In the genomic region with DNA sequence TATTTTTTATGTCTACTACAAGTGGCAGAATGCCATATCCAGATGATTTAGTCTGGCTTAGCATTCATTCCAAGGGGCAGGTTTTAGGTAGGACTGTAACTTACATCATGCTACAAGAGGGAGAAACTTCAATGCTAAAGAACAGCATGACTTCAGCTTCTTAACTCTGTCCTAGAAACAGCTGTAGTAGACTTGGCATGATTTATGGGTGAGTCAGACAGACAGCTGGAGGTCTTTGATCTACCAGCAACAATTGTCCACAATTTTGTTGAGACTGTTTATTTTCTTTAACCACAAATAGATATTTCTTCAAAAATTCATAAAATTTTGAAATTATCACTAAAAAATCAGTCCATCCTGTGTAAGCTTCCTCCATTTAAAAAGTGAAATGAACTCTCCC, we compare ENCODE assay signal across 25 mouse cellular contexts.
A peak's percentile ranks its signal among the peaks of the same experiment; 100 is the strongest.
DNase-seq lines count a peak whose midpoint lies in the region; ATAC-seq and TF ChIP-seq lines count a peak whose summit lies in the region.
"Had no signal": no experiment of that assay in that cellular context is flagged by ENCODE, and none has a peak within 500 bp of the region (broad histone marks: within the 10 kb centered on the region; RNA-seq: fewer than 3 reads in every experiment).

No protein-coding gene starts in this region.

- H3K36me3 ChIP-seq in C2C12 (ENCODE audit: control insufficient read depth, insufficient read depth) (no peaks in the 10 kb centered on the region), myocyte (ENCODE audit: control insufficient read depth, insufficient read depth) (no peaks in the 10 kb centered on the region)
- H3K36me3 ChIP-seq in heart, adult 2 months (ENCODE audit: control insufficient read depth, insufficient read depth, low read length): no peaks in the 10 kb centered on the region
- H3K36me3 ChIP-seq in forebrain, embryonic 15.5 days: no peaks in the 10 kb centered on the region
- H3K36me3 ChIP-seq: G1E had no signal

- DNase-seq in 3T3-L1 (ENCODE audit: low read depth, low spot score): peak; percentile 36
- peak; percentile 1 for DNase-seq in brain, adult 2 months (ENCODE audit: low read depth, low spot score)
- no peak for DNase-seq in gastrocnemius, adult 2 months
- no peak for DNase-seq in heart, adult 2 months
- DNase-seq: adrenal gland, adult 2 months; adrenal gland, adult 8-10 months; adrenal gland, postnatal 10 days; adrenal gland, postnatal 14 days; adrenal gland, postnatal 25 days; adrenal gland, postnatal 36 days; B cell, adult 2 months; cerebellum, adult 11 months; cerebellum, adult 11-12 months; cerebellum, adult 18-20 months; cerebellum, adult 2 months; cerebellum, adult 8-10 months had no signal

- no peaks in the 10 kb centered on the region for H3K4me1 ChIP-seq in heart, adult 2 months (ENCODE audit: control insufficient read depth, insufficient read depth, low read length)
- H3K4me1 ChIP-seq in forebrain, embryonic 15.5 days: no peaks in the 10 kb centered on the region

- H3ac ChIP-seq in C2C12 (ENCODE audit: control insufficient read depth, insufficient read length, low read depth): no peak overlapping the region
- H3ac ChIP-seq in myocyte (ENCODE audit: control insufficient read depth, insufficient read length): no peak overlapping the region

- no peak for TF ChIP-seq CTCF in C2C12 (IDR thresholded peaks at IDR 0.05; ENCODE audit: control insufficient read depth, insufficient read depth, insufficient read length)
- no peak for TF ChIP-seq CTCF in gastrocnemius, adult 2 months (IDR thresholded peaks at IDR 0.05)
- TF ChIP-seq CTCF in heart, adult 2 months (IDR thresholded peaks at IDR 0.05): no peak

- no peak overlapping the region for H3K9ac ChIP-seq in heart, adult 2 months (ENCODE audit: low read depth, low read length)
- H3K9ac ChIP-seq in forebrain, embryonic 15.5 days (replicated peaks): no peak overlapping the region

- H3K79me2 ChIP-seq in C2C12 (ENCODE audit: control insufficient read depth, insufficient read depth) (no peaks in the 10 kb centered on the region), myocyte (ENCODE audit: control insufficient read depth, insufficient read depth) (no peaks in the 10 kb centered on the region)
- no peaks in the 10 kb centered on the region for H3K79me2 ChIP-seq in heart, adult 2 months (replicated peaks; ENCODE audit: control insufficient read depth, insufficient read depth, low read length)

- no peak overlapping the region for H3K4me3 ChIP-seq in C2C12 (ENCODE audit: insufficient read depth, poor library complexity, severe bottlenecking)
- no peak overlapping the region for H3K4me3 ChIP-seq in myocyte
- H3K4me3 ChIP-seq in gastrocnemius, adult 2 months: no peak overlapping the region
- no peak overlapping the region for H3K4me3 ChIP-seq in heart, adult 2 months
- no peak overlapping the region for H3K4me3 ChIP-seq in forebrain, embryonic 15.5 days

- no peak overlapping the region for H3K4me2 ChIP-seq in myocyte (ENCODE audit: low read depth)
- no peak overlapping the region for H3K4me2 ChIP-seq in forebrain, embryonic 15.5 days (replicated peaks)

- H3K27me3 ChIP-seq in C2C12 (ENCODE audit: control insufficient read depth, insufficient read depth, insufficient read length) (no peaks in the 10 kb centered on the region), myocyte (ENCODE audit: control insufficient read depth, insufficient read depth, insufficient read length) (no peaks in the 10 kb centered on the region)
- H3K27me3 ChIP-seq in heart, adult 2 months (ENCODE audit: control insufficient read depth, insufficient read depth, low read length): no peaks in the 10 kb centered on the region
- no peaks in the 10 kb centered on the region for H3K27me3 ChIP-seq in forebrain, embryonic 15.5 days
- H3K27me3 ChIP-seq: CH12.LX, Patski had no signal

- TF ChIP-seq POLR2A in myocyte (IDR thresholded peaks at IDR 0.05; ENCODE audit: insufficient read length, low read depth): no peak
- TF ChIP-seq POLR2A in heart, adult 2 months (IDR thresholded peaks at IDR 0.05; ENCODE audit: insufficient read depth, low read depth, low read length): no peak

- ATAC-seq in frontal cortex, adult (ENCODE audit: low TSS enrichment): no peak
- no peak for ATAC-seq in forebrain, embryonic 15.5 days (replicated peaks)
- ATAC-seq: activated CD4-positive, CD25-positive, alpha-beta regulatory T cell, adult 4 months; CD4-positive, CD25-positive, alpha-beta regulatory T cell, adult 4 months; Patski had no signal

- H3K9me3 ChIP-seq in forebrain, embryonic 15.5 days: no peaks in the 10 kb centered on the region
- H3K9me3 ChIP-seq: G1E had no signal

- intact Hi-C loops in gastrocnemius, adult 2 months (cut with DNase I): no loop called here
- intact Hi-C loops in heart, adult 2 months (cut with DNase I): no loop called here

- no peaks in the 10 kb centered on the region for H3K79me3 ChIP-seq in C2C12 (ENCODE audit: low read depth)

- no peak for TF ChIP-seq EP300 in heart, adult 2 months (IDR thresholded peaks at IDR 0.05; ENCODE audit: insufficient read depth, low read depth, low read length)

- no peak overlapping the region for H3K27ac ChIP-seq in gastrocnemius, adult 2 months
- no peak overlapping the region for H3K27ac ChIP-seq in heart, adult 2 months
- no peak overlapping the region for H3K27ac ChIP-seq in forebrain, embryonic 15.5 days (replicated peaks)

TF ChIP-seq in C2C12, 6 proteins besides CTCF, POLR2A, EP300 and RAD21:
- TF ChIP-seq MAX (IDR thresholded peaks at IDR 0.05) (no peak), MYOD1 (IDR thresholded peaks at IDR 0.05; ENCODE audit: control insufficient read depth, insufficient read length, low read depth) (peak; percentile 63)
TF ChIP-seq in C2C12: peak in this region for 1.

TF ChIP-seq in myocyte, 11 proteins besides CTCF, POLR2A, EP300 and RAD21:
- TF ChIP-seq REST (IDR thresholded peaks at IDR 0.05; ENCODE audit: insufficient read depth, insufficient read length): no peak
- TF ChIP-seq USF1 (IDR thresholded peaks at IDR 0.05; ENCODE audit: low read depth): no peak
- peak in 1 of 3 experiments; percentile 55 for TF ChIP-seq MYOG (IDR thresholded peaks at IDR 0.05; ENCODE audit: control insufficient read depth in 1 of 3, insufficient read depth in 1 of 3, insufficient read length in 2 of 3, low read depth in 2 of 3)
- TF ChIP-seq POLR2AphosphoS2 (IDR thresholded peaks at IDR 0.05; ENCODE audit: insufficient read length, low read depth): no peak
- TF ChIP-seq TCF12 (IDR thresholded peaks at IDR 0.05; ENCODE audit: insufficient read depth, poor library complexity, severe bottlenecking): no peak
- peak; percentile 9 to 41 (median 13) for TF ChIP-seq MYOD1 (IDR thresholded peaks at IDR 0.05; ENCODE audit: control insufficient read depth in 1 of 3, insufficient read length in 2 of 3, low read depth in 2 of 3)

Comparison
In these comparisons a context has a peak if more than half of its experiments do, and no peak if none do; other contexts are left out.
1. DNase-seq: peak in 3T3-L1 (single experiment) and brain, adult 2 months (single experiment); none in gastrocnemius, adult 2 months (single experiment) and heart, adult 2 months (0 of 2).